Mouse (Mus musculus) left cerebral cortex, adult 8-10 months (tissue): ENCODE data around the gene Hoxa5. TPM values are rescaled to one million over a fixed set of nuclear protein-coding genes. Genes with fewer than 3 reads are reported as not detected.

ENCODE experiments used
- DNase-seq, 2 experiments: peaks; one replicate each; pipeline ENCODE4 v3.0.0; 2022; ENCODE audit warnings: low spot score in 2 of 2
- total RNA-seq, 4 experiments: library from RNA; stranded (reverse); gene quantifications; 2 replicates each; pipeline ENCODE4 v1.2.4; 2022

Hoxa5 gene
- total RNA-seq, 4 experiments from 2014 or later: not detected

GRCm38 (mm10) chr6:52164626-52165440 lies 39.6 kb downstream of the Hoxa5 start, which contains the start of gene Hoxa2:
Gene Hoxa2, minus strand, starts transcription at chr6:52164831.
- DNase-seq: no peak

GRCm38 (mm10) chr6:52164051-52164625 lies 40.2 kb downstream of the Hoxa5 start:
- no peak for DNase-seq

GRCm38 (mm10) chr6:52163366-52164031 lies 40.9 kb downstream of the Hoxa5 start:
- DNase-seq: no peak

GRCm38 (mm10) chr6:52162611-52163365 lies 41.6 kb downstream of the Hoxa5 start:
- no peak for DNase-seq

GRCm38 (mm10) chr6:52162093-52162380 lies 42.4 kb downstream of the Hoxa5 start:
- DNase-seq: no peak

- DNase-seq: no peak
Measured at GRCm38 (mm10) chr6:52161336-52162092, 42.9 kb downstream of the Hoxa5 start.

- DNase-seq: no peak
Measured at GRCm38 (mm10) chr6:52160511-52161335, 43.7 kb downstream of the Hoxa5 start.

GRCm38 (mm10) chr6:52159979-52160378 lies 44.4 kb downstream of the Hoxa5 start:
- DNase-seq: no peak

GRCm38 (mm10) chr6:52159164-52159761 lies 45.1 kb downstream of the Hoxa5 start:
- no peak for DNase-seq

- no peak for DNase-seq
Measured at GRCm38 (mm10) chr6:52158276-52159051, 45.9 kb downstream of the Hoxa5 start, which contains the start of gene Hoxa1. Gene Hoxa1, minus strand, starts transcription at chr6:52158317.

- no peak for DNase-seq
Measured at GRCm38 (mm10) chr6:52157466-52158275, 46.7 kb downstream of the Hoxa5 start.

GRCm38 (mm10) chr6:52156551-52157200 lies 47.7 kb downstream of the Hoxa5 start:
- DNase-seq: no peak

GRCm38 (mm10) chr6:52155471-52155870 lies 48.9 kb downstream of the Hoxa5 start:
- DNase-seq: no peak

GRCm38 (mm10) chr6:52154044-52154443 lies 50.3 kb downstream of the Hoxa5 start:
- DNase-seq: no peak

- DNase-seq: no peak
Measured at GRCm38 (mm10) chr6:52153270-52153669, 51.1 kb downstream of the Hoxa5 start.

GRCm38 (mm10) chr6:52152226-52153193 lies 51.9 kb downstream of the Hoxa5 start:
- DNase-seq: no peak
